In the genomic region with DNA sequence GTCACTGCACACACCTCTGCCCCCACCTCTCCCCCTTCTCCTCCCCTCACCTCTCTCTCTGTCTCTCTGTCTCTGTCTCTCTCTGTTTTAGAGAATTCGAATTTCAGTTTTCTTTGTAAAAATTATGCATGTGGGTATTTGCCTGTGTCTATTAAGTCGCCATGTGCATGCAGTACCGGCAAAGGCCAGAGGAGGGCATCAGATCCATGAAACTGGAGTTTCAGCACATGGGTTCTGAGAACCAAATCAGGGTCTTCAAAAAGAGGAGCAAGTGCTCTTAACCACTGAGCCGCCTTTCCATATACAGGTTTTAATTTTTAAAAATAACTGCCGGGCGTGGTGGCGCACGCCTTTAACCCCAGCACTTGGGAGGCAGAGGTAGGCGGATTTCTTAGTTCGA, we compare ENCODE assay signal across 7 mouse cellular contexts. TPM values are rescaled to one million over a fixed set of nuclear protein-coding genes. Genes with fewer than 3 reads are reported as not detected.
DNase-seq lines count a peak whose midpoint lies in the region; ATAC-seq and TF ChIP-seq lines count a peak whose summit lies in the region.

No protein-coding gene starts in this region.

- 83% methylated on average over 10 of the region's 10 CpGs for WGBS in kidney, adult 2 months
- 82% methylated on average over 10 of the region's 10 CpGs for WGBS in kidney, embryonic 15.5 days
- WGBS in embryonic facial prominence, embryonic 11.5 days = 76% methylated on average over 10 of the region's 10 CpGs

- DNase-seq in kidney, adult 2 months = peak; percentile 32
- DNase-seq in ZHBTc4 (ENCODE audit: low read depth, low spot score) = peak; percentile 82
- DNase-seq in embryonic facial prominence, embryonic 11.5 days (ENCODE audit: low spot score) = peak; percentile 67
- peak; percentile 59 for DNase-seq in naive thymus-derived CD4-positive, alpha-beta T cell, adult 2 months (ENCODE audit: low read depth)

- TF ChIP-seq CTCF in kidney, adult 2 months (conservative IDR thresholded peaks at IDR 0.05; ENCODE audit: insufficient read depth, insufficient read length, low read depth, low read length) = peak; percentile 58
- peak; percentile 61 for TF ChIP-seq CTCF in ES-Bruce4 (IDR thresholded peaks at IDR 0.05; ENCODE audit: low read depth, low read length)

- no peak overlapping the region for H3K27ac ChIP-seq in kidney, adult 2 months (ENCODE audit: insufficient read depth, low read depth, low read length)
- H3K27ac ChIP-seq in kidney, embryonic 15.5 days = no peak overlapping the region
- H3K27ac ChIP-seq in ES-Bruce4 (ENCODE audit: insufficient read depth, low read length) = no peak overlapping the region
- H3K27ac ChIP-seq in embryonic facial prominence, embryonic 11.5 days (replicated peaks; ENCODE audit: low read depth, low read length) = no peak overlapping the region

- no peak overlapping the region for H3K9ac ChIP-seq in kidney, embryonic 15.5 days
- no peak overlapping the region for H3K9ac ChIP-seq in ES-Bruce4 (ENCODE audit: low read depth, poor library complexity, severe bottlenecking)
- no peak overlapping the region for H3K9ac ChIP-seq in embryonic facial prominence, embryonic 11.5 days (replicated peaks; ENCODE audit: low read length)

- H3K4me3 ChIP-seq in kidney, adult 2 months (ENCODE audit: insufficient read depth, low read depth, low read length) = no peak overlapping the region
- H3K4me3 ChIP-seq in kidney, embryonic 15.5 days (replicated peaks) = no peak overlapping the region
- H3K4me3 ChIP-seq in ES-Bruce4 (ENCODE audit: low read depth, low read length) = no peak overlapping the region
- no peak overlapping the region for H3K4me3 ChIP-seq in embryonic facial prominence, embryonic 11.5 days (ENCODE audit: low read depth, low read length)

- no peaks in the 10 kb centered on the region for H3K9me3 ChIP-seq in kidney, embryonic 15.5 days (replicated peaks)
- no peaks in the 10 kb centered on the region for H3K9me3 ChIP-seq in ES-Bruce4 (replicated peaks; ENCODE audit: control insufficient read depth, insufficient read depth, low read length, poor library complexity, severe bottlenecking)
- H3K9me3 ChIP-seq in embryonic facial prominence, embryonic 11.5 days (replicated peaks; ENCODE audit: control insufficient read depth, low read length) = no peaks in the 10 kb centered on the region

- TF ChIP-seq POLR2A in kidney, adult 2 months (IDR thresholded peaks at IDR 0.05; ENCODE audit: low read depth, low read length) = no peak
- TF ChIP-seq POLR2A in ES-Bruce4 (IDR thresholded peaks at IDR 0.05; ENCODE audit: insufficient read depth, low read length) = no peak

- H3K4me1 ChIP-seq in kidney, adult 2 months (ENCODE audit: control insufficient read depth, insufficient read depth, low read length) = no peaks in the 10 kb centered on the region
- peaks cover 3% of the 10 kb centered on the region; the same call in 1 of the 2 replicates for H3K4me1 ChIP-seq in kidney, embryonic 15.5 days
- H3K4me1 ChIP-seq in ES-Bruce4 (ENCODE audit: control insufficient read depth, insufficient read depth, low read length) = no peaks in the 10 kb centered on the region
- no peaks in the 10 kb centered on the region for H3K4me1 ChIP-seq in embryonic facial prominence, embryonic 11.5 days (ENCODE audit: control insufficient read depth, insufficient read depth, low read length)

- ATAC-seq in kidney, embryonic 15.5 days (replicated peaks; ENCODE audit: low FRiP score) = no peak
- no peak for ATAC-seq in embryonic facial prominence, embryonic 11.5 days (replicated peaks; ENCODE audit: insufficient number of reproducible peaks, low FRiP score, low TSS enrichment, low read depth)
- no peak for ATAC-seq in monocyte, adult 5-6 weeks (replicated peaks; ENCODE audit: insufficient number of reproducible peaks, low FRiP score, low TSS enrichment, poor library complexity, severe bottlenecking)

- no peak for TF ChIP-seq EP300 in ES-Bruce4 (IDR thresholded peaks at IDR 0.05; ENCODE audit: insufficient read depth, low read depth, low read length)

- no peaks in the 10 kb centered on the region for H3K27me3 ChIP-seq in kidney, adult 2 months (replicated peaks; ENCODE audit: control insufficient read depth, insufficient read depth, low read length)
- no peaks in the 10 kb centered on the region for H3K27me3 ChIP-seq in kidney, embryonic 15.5 days
- H3K27me3 ChIP-seq in ES-Bruce4 (ENCODE audit: control insufficient read depth, insufficient read depth, low read length, poor library complexity, severe bottlenecking) = no peaks in the 10 kb centered on the region
- no peaks in the 10 kb centered on the region for H3K27me3 ChIP-seq in embryonic facial prominence, embryonic 11.5 days (ENCODE audit: control insufficient read depth, insufficient read depth, low read length)

- H3K4me2 ChIP-seq in kidney, embryonic 15.5 days = no peak overlapping the region
- H3K4me2 ChIP-seq in embryonic facial prominence, embryonic 11.5 days (ENCODE audit: low read depth, low read length) = no peak overlapping the region

- no peaks in the 10 kb centered on the region for H3K36me3 ChIP-seq in kidney, adult 2 months (ENCODE audit: control insufficient read depth, insufficient read depth, low read length)
- no peaks in the 10 kb centered on the region for H3K36me3 ChIP-seq in kidney, embryonic 15.5 days
- no peaks in the 10 kb centered on the region for H3K36me3 ChIP-seq in ES-Bruce4 (ENCODE audit: control insufficient read depth, insufficient read depth, low read length, poor library complexity, severe bottlenecking)
- no peaks in the 10 kb centered on the region for H3K36me3 ChIP-seq in embryonic facial prominence, embryonic 11.5 days (replicated peaks; ENCODE audit: control insufficient read depth, insufficient read depth, low read depth, low read length)

RNA-seq across cellular contexts. Expression of gene Plb1, which starts 17.0 kb away (rescaled TPM):
- 0.02 and 0.03 TPM in 2 replicates for polyA plus RNA-seq in kidney, adult 2 months (2012; rRNA removed)
- polyA plus RNA-seq in kidney, embryonic 15.5 days (2015; fragmentation: Nextera tagmentation; extraction: Ambion mirVana) = 0.17 and 0.30 TPM in 2 replicates
- not detected in 2 replicates for polyA plus RNA-seq in ES-Bruce4 (2011; ENCODE audit: insufficient read depth, insufficient read length, low read depth, missing spikeins)
- polyA plus RNA-seq in embryonic facial prominence, embryonic 11.5 days (2014; fragmentation: Nextera tagmentation; extraction: Ambion mirVana) = not detected in 2 replicates
- not detected in 3 replicates for total RNA-seq in monocyte, adult 5-6 weeks (2017)

Comparison
In these comparisons a context has a peak if more than half of its experiments do, and no peak if none do; other contexts are left out.
1. DNase-seq: peak in every context shown above with its lines; median percentile 82 in ZHBTc4; 67 in embryonic facial prominence, embryonic 11.5 days; 59 in naive thymus-derived CD4-positive, alpha-beta T cell, adult 2 months; 32 in kidney, adult 2 months.